Mouse (Mus musculus) liver, adult 10 weeks (tissue): ENCODE data around the gene Cadm1. TPM values are rescaled to one million over a fixed set of nuclear protein-coding genes. Genes with fewer than 3 reads are reported as not detected.

ENCODE experiments used
- polyA plus RNA-seq: library from polyadenylated mRNA; stranded (reverse); fragments of 350-450 nt; fragmentation: Illumina TruSeq; extraction: RNeasy Lipid Tissue Mini Kit (QIAGEN cat#74804); gene quantifications from one replicate; pipeline ENCODE4 v1.2.3, GENCODE M21; 2014; ENCODE audit warnings: low read depth, low replicate concordance

The Cadm1 gene
- polyA plus RNA-seq, result 20.6 TPM

GRCm38 (mm10) chr9:47529602-47530450 is at the start of gene Cadm1:
TSS of gene Cadm1 (plus strand) at chr9:47530173.

